Mouse (Mus musculus): ENCODE measurements around the gene Hsd17b14.

DNA sequence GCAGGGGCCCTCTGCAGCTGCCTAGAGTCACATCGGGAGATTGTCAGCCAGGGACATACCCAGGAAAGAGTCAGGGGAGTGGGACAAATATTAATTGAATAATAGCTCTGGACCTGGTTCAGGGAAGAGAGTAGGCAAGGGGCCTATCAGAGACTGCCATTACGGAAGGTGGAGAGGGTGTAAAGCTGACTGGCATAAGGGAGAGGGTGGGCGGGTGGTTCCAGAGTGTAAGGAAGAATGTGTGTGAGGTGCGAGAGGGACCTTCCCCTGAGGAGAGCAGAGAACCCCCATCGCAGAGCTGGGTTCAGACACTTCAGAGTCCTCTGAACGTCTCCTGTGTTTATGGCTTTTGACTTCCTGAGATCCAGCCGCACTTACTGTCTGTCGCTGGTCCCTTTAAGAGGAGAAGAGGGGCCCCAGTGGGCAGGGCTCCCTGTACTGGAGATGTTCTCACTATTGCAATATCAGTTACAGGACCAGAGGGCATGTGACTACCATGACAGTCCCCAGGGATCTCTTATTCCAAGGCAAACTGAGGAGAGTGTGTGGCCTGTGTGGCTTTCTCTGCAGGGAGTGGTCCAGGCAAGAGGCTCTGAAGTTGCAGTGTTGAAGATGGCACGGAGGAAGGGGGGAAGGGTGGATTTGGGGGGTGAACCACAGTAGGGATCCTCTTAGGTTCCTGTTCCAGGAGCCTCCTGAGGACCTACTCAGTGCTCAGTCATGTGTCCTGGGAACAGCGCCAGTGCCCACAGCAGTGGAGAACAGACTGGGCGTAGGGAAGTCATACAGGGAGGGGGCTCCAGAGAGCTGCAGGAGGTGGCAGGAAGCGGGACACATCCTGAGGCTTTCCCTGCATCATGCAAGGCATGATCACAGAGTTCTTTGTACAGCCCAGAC is 7.2 kb downstream of the Hsd17b14 start:
- TF ChIP-seq CTCF (IDR thresholded peaks at IDR 0.05; ENCODE audit: control insufficient read depth, insufficient read depth, insufficient replicate concordance, low read depth, low read length) = no peak
- no peak for TF ChIP-seq POLR2A (IDR thresholded peaks at IDR 0.05; ENCODE audit: control insufficient read depth, low read depth, low read length)

Measured in testis, adult 2 months (tissue).